Mouse (Mus musculus) forebrain, embryonic 16.5 days (tissue): ENCODE results near the gene Ttyh3. TPM values are rescaled to one million over a fixed set of nuclear protein-coding genes. Genes with fewer than 3 reads are reported as not detected.

ENCODE experiments used
- ATAC-seq: fragments of 200-750 bp; cut with Nextera tagmentation; 2 replicates; pipeline ENCODE4 v1.8.0; 2017; ENCODE audit warnings: mild to moderate bottlenecking, moderate library complexity
- H3K27ac ChIP-seq: fragments of 300-500 bp; sonication (generic); 2 replicates; pipeline ENCODE4 v1.5.1; 2014; ENCODE audit warnings: low read length, control low read depth
- H3K27me3 ChIP-seq: fragments of 300-500 bp; sonication (generic); replicated peaks from 2 replicates; pipeline ENCODE4 v1.6.1; 2014; ENCODE audit warnings: low read length; ENCODE audit not compliant: control insufficient read depth, insufficient read depth
- H3K36me3 ChIP-seq: fragments of 300-500 bp; sonication (generic); 2 replicates; pipeline ENCODE4 v1.6.1; 2014; ENCODE audit not compliant: control insufficient read depth, insufficient read depth
- H3K4me1 ChIP-seq: fragments of 300-500 bp; sonication (generic); replicated peaks from 2 replicates; pipeline ENCODE4 v1.6.1; 2014; ENCODE audit warnings: low read length; ENCODE audit not compliant: control insufficient read depth, insufficient read depth
- H3K4me2 ChIP-seq: fragments of 300-500 bp; sonication (generic); 2 replicates; pipeline ENCODE4 v1.6.1; 2014; ENCODE audit warnings: mild to moderate bottlenecking, low read length, control low read depth
- H3K4me3 ChIP-seq: fragments of 300-500 bp; sonication (generic); replicated peaks from 2 replicates; pipeline ENCODE4 v1.5.1; 2014; ENCODE audit warnings: mild to moderate bottlenecking, low read length, control low read depth
- H3K9ac ChIP-seq: fragments of 300-500 bp; sonication (generic); replicated peaks from 2 replicates; pipeline ENCODE4 v1.6.1; 2014; ENCODE audit warnings: low read depth, low read length, control low read depth
- H3K9me3 ChIP-seq: fragments of 300-500 bp; sonication (generic); 2 replicates; pipeline ENCODE4 v1.6.1; 2016; ENCODE audit warnings: low read length; ENCODE audit not compliant: control insufficient read depth
- WGBS: fragments of 180-500 bp; shearing (Covaris S2); extraction: QIAGEN DNeasy Blood & Tissue Kit; methylation state at CpG from one replicate; pipeline ENCODE4 v1.1.7; 2014; 5-methylcytosine and 5-hydroxymethylcytosine counted together
- polyA plus RNA-seq: library from polyadenylated mRNA; unstranded; fragments of >200 nt; fragmentation: Nextera tagmentation; extraction: Ambion mirVana; gene quantifications from 2 replicates; pipeline ENCODE4 v1.2.1, GENCODE M21; 2015

The Ttyh3 gene
- polyA plus RNA-seq, 1 experiment from 2014 or later = 68.9 TPM

- no peak overlapping the region for H3K27ac ChIP-seq
- no peak for ATAC-seq
Measured at GRCm38 (mm10) chr5:140624238-140624637, 24.6 kb downstream of the Ttyh3 start.

GRCm38 (mm10) chr5:140623791-140624190 is 25.0 kb downstream of the Ttyh3 start:
- ATAC-seq = no peak
- Histone ChIP-seq H3K9me3 (no peaks in the 10 kb centered on the region; the same call in 1 of the 2 replicates), H3K4me1 (no peaks in the 10 kb centered on the region), H3K9ac (no peak overlapping the region), H3K27ac (no peak overlapping the region), H3K36me3 (peaks cover 49% of the 10 kb centered on the region), H3K4me3 (no peak overlapping the region), H3K4me2 (no peak overlapping the region), H3K27me3 (no peaks in the 10 kb centered on the region)
- WGBS = 76% methylated on average over 4 of the region's 4 CpGs

More at GRCm38 (mm10) chr5:140624238-140624637, 24.6 kb downstream of the Ttyh3 start:
- Histone ChIP-seq H3K9ac (no peak overlapping the region), H3K4me2 (no peak overlapping the region), H3K9me3 (no peaks in the 10 kb centered on the region; the same call in 1 of the 2 replicates), H3K36me3 (peaks cover 53% of the 10 kb centered on the region), H3K27me3 (no peaks in the 10 kb centered on the region), H3K4me1 (no peaks in the 10 kb centered on the region), H3K4me3 (no peak overlapping the region)
- WGBS = 94% methylated on average over 5 of the region's 5 CpGs

- ATAC-seq = no peak
- Histone ChIP-seq H3K27ac (no peak overlapping the region), H3K36me3 (peaks cover 42% of the 10 kb centered on the region), H3K9me3 (no peaks in the 10 kb centered on the region; the same call in 1 of the 2 replicates), H3K4me3 (no peak overlapping the region), H3K27me3 (no peaks in the 10 kb centered on the region), H3K4me2 (no peak overlapping the region), H3K9ac (no peak overlapping the region), H3K4me1 (no peaks in the 10 kb centered on the region)
- WGBS = 89% methylated on average over 23 of the region's 23 CpGs
Measured at GRCm38 (mm10) chr5:140622978-140623670, 25.7 kb downstream of the Ttyh3 start.

- H3K9me3 ChIP-seq = no peaks in the 10 kb centered on the region
- no peaks in the 10 kb centered on the region for H3K4me1 ChIP-seq
- no peak for ATAC-seq
- H3K4me3 ChIP-seq = no peak overlapping the region
- WGBS = 73% methylated on average over 10 of the region's 10 CpGs
- H3K27me3 ChIP-seq = no peaks in the 10 kb centered on the region
- H3K36me3 ChIP-seq = peaks cover 27% of the 10 kb centered on the region
- peak overlapping the region; percentile 41; the same call in 1 of the 2 replicates for H3K27ac ChIP-seq
- no peak overlapping the region for H3K4me2 ChIP-seq
- H3K9ac ChIP-seq = no peak overlapping the region
Measured at GRCm38 (mm10) chr5:140621517-140621916, 27.3 kb downstream of the Ttyh3 start.

GRCm38 (mm10) chr5:140621092-140621491 is 27.7 kb downstream of the Ttyh3 start:
- H3K27me3 ChIP-seq = no peaks in the 10 kb centered on the region
- ATAC-seq = no peak
- no peaks in the 10 kb centered on the region for H3K4me1 ChIP-seq
- H3K9me3 ChIP-seq = no peaks in the 10 kb centered on the region
- peaks cover 24% of the 10 kb centered on the region for H3K36me3 ChIP-seq
- no peak overlapping the region for H3K4me2 ChIP-seq
- WGBS = 77% methylated on average over 9 of the region's 9 CpGs
- H3K4me3 ChIP-seq = no peak overlapping the region
- no peak overlapping the region for H3K9ac ChIP-seq
- peak overlapping the region; percentile 41; the same call in 1 of the 2 replicates for H3K27ac ChIP-seq

GRCm38 (mm10) chr5:140619895-140620736 is 28.7 kb downstream of the Ttyh3 start:
- Histone ChIP-seq H3K4me3 (no peak overlapping the region), H3K4me1 (peaks cover 3% of the 10 kb centered on the region; the same call in 1 of the 2 replicates), H3K36me3 (peaks cover 24% of the 10 kb centered on the region), H3K27me3 (no peaks in the 10 kb centered on the region), H3K9me3 (no peaks in the 10 kb centered on the region), H3K9ac (no peak overlapping the region), H3K27ac (peak overlapping the region; percentile 21; the same call in 1 of the 2 replicates), H3K4me2 (no peak overlapping the region)
- peak; percentile 16 for ATAC-seq
- WGBS = 39% methylated on average over 7 of the region's 7 CpGs

- peak; percentile 36 for ATAC-seq
- peaks cover 21% of the 10 kb centered on the region for H3K36me3 ChIP-seq
- WGBS = 16% methylated on average over 6 of the region's 6 CpGs
Measured at GRCm38 (mm10) chr5:140619151-140619771, 29.6 kb downstream of the Ttyh3 start.

GRCm38 (mm10) chr5:140617714-140618113 is 31.1 kb downstream of the Ttyh3 start:
- H3K9ac ChIP-seq = no peak overlapping the region
- H3K4me1 ChIP-seq = peaks cover 4% of the 10 kb centered on the region; the same call in 1 of the 2 replicates
- peaks cover 11% of the 10 kb centered on the region for H3K36me3 ChIP-seq
- no peaks in the 10 kb centered on the region for H3K9me3 ChIP-seq
- no peak overlapping the region for H3K4me2 ChIP-seq
- H3K27ac ChIP-seq = no peak overlapping the region
- no peak overlapping the region for H3K4me3 ChIP-seq
- no peaks in the 10 kb centered on the region for H3K27me3 ChIP-seq
- WGBS = 80% methylated on average over 5 of the region's 5 CpGs
- no peak for ATAC-seq

More at GRCm38 (mm10) chr5:140619151-140619771, 29.6 kb downstream of the Ttyh3 start:
- Histone ChIP-seq H3K4me1 (peaks cover 4% of the 10 kb centered on the region; the same call in 1 of the 2 replicates), H3K4me3 (no peak overlapping the region), H3K9ac (no peak overlapping the region), H3K27me3 (no peaks in the 10 kb centered on the region), H3K9me3 (no peaks in the 10 kb centered on the region), H3K27ac (no peak overlapping the region), H3K4me2 (no peak overlapping the region)

- Histone ChIP-seq H3K9me3 (no peaks in the 10 kb centered on the region), H3K27me3 (no peaks in the 10 kb centered on the region), H3K4me1 (peaks cover 11% of the 10 kb centered on the region), H3K27ac (no peak overlapping the region), H3K4me3 (no peak overlapping the region), H3K36me3 (0 out of 2 replicates have a peak, but pooled peaks cover 3% of the 10 kb centered on the region), H3K9ac (no peak overlapping the region), H3K4me2 (no peak overlapping the region)
- 62% methylated on average over 9 of the region's 9 CpGs for WGBS
- ATAC-seq = no peak
Measured at GRCm38 (mm10) chr5:140616691-140617090, 32.1 kb downstream of the Ttyh3 start.
